Mouse (Mus musculus) erythroblast, adult 5-6 weeks (primary cell): ENCODE data around the gene Mpc1. TPM values are rescaled to one million over a fixed set of nuclear protein-coding genes. Genes with fewer than 3 reads are reported as not detected.
"Not testable (repeated sequence)": the region's sequence is repeated elsewhere in the genome, so short reads cannot be mapped to it uniquely, and the experiment has no call there.

Experiments
- ATAC-seq: replicated peaks from 2 replicates; pipeline ENCODE4 v1.8.0; 2016; ENCODE audit warnings: moderate number of reproducible peaks, mild to moderate bottlenecking, moderate TSS enrichment, inconsistent platforms; ENCODE audit not compliant: poor library complexity, low FRiP score, severe bottlenecking
- total RNA-seq, 2 experiments: library from RNA; stranded (forward) in 1 of 2; stranded (reverse) in 1 of 2; fragments of 150-400 nt in 1 of 2; fragments of 200-764, 138-1000 nt in 1 of 2; gene quantifications; 2 replicates each; pipeline versions ENCODE4 v1.2.3 to v1.2.4; 2015 to 2017; ENCODE audit warnings: low replicate concordance in 2 of 2

Gene Mpc1
- 46.5 and 65.0 TPM in 2 replicates for total RNA-seq (2015; ENCODE audit: low replicate concordance)
- total RNA-seq (2017; ENCODE audit: low replicate concordance), result 21.7 and 52.1 TPM in 2 replicates

DNA sequence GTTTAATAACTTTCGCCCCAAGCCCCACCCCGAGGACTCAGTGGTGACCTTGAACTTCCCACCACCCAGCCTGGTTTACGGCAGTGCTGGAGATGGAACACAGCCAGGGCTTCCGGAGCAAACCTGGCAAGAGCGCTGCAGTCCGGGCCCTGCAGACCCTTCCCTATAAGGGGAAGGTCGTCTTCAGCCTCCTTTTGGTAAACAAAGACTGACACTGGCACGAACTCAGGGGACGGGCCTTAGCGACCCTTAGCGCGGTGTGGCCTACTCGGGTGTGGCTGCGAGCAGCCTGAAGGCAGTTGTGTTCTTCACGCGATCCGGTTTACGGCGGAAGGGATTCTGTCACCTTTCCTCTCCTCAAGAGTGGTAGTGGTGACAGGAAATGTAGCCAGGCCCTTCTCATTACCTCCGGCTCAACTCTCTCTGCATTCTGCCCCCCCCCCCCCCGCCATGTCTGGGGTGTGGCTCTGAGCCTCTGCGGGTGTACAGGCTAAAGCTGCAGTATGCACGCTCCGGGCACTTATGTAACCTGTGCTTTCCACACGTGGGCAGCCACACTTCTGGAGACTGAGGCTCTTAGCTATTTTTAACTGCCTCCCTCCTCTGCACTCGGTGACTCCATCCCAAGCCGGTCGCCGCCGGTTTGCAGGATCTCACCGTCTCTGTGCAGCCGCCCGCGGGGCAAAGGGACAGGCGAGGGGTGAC is at the start of gene Mpc1:
TSS of gene Mpc1 (plus strand) at position 84 of the 705 bp plus-strand sequence.
- peak; percentile 42 for ATAC-seq

DNA sequence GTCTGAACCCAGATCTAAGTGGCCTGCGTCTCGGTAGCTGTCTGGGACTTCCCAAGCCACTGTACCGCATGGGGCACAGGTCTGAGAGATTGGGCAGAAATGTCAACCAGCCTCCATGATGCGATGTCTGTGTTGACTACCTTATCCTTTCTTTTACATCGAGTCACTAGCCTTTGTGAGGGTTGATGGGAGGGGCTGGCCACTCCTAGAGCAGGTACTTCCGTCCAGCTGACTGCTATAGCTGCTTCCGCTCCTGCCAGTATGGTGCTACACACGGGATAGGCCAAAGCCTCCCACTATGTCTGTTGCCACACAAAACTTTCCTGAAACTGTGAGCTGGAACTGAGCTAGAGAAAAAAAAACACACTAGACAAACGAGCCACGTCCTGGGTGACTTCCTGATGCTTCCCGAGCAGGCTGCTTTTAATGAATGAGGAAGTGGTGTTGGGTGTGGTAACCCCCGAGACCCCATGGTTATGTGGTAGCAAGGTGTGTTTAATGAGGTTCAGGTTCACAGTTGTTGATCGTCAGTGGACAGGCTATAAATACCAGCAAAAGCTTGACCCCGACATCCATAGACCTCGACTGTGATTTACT is 49.0 kb upstream of the Mpc1 start:
- ATAC-seq, result no peak

DNA sequence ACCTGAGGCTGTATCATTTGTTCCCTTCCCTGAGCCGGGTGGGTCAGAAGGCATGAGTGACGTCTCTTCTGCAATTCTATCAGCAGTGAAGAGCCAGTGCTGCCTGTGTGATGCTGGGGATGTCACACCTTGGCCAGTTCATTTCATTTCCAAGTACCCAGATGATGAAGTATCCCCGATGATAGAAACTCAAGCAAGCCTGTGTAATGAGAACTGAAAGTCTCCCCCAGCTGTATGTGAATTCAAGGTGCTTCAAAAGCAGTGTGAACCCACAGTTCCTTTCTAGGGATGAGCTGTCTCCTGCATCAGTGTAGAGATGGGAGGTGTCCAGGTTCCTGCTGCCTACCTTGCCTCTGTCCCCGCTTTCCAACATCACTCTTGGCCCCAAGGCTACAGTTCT is 48.2 kb upstream of the Mpc1 start:
- no peak for ATAC-seq

DNA sequence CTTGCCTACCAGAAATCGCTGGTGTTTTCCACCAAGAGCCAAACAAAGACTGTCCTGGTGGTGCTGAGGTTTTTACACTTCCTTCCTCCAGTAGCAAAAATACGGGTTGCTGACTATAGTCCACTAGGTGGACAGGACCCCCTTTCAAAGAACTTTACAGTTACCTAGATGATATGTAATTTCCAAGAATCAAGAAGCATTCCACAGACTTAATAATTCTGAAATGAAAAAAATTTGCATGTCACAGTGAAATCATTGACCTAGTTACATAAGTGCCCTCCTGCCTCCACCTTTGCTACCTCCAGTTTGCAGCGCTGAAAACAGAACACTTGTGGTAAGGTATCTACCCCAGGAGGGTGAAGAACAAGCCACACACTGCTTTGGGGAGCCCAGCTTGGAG is 47.0 kb upstream of the Mpc1 start, which contains the start of gene Ccr6:
TSS of gene Ccr6 (plus strand) at position 301 of the 400 bp plus-strand sequence.
- no peak for ATAC-seq

DNA sequence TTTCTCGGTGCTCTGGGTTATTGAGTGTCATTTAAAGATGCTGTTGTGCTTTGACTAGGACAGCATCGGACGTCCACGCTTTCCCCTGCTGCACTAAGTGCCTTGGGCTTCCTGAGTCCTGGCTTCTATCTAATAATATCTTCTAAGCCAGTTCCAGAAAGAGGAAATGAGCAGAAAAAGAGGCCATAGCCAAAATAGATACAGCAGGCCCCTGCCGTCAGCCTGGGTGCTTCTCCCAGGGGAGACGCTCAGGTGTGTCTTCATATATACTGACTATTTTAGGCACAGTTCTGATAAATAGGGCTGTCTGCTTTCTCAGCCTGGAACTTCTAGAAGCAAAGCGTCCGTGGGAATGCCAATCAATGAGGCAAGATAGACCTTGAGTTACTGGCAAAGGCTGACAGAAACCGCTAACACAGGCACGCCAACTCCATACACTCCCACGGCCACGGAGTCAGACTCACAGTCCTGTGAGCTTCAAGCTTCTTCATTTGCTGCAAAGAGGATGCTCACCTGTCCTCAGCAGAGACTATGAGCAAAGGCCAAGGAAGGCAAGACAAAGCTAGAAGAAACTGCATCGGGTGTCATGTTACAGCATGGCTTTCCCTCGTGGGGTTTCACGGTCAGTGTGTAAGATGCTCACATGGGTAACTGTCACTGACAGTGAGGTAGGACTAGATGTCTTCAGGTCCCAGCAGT is 44.5 kb upstream of the Mpc1 start:
- no peak for ATAC-seq

DNA sequence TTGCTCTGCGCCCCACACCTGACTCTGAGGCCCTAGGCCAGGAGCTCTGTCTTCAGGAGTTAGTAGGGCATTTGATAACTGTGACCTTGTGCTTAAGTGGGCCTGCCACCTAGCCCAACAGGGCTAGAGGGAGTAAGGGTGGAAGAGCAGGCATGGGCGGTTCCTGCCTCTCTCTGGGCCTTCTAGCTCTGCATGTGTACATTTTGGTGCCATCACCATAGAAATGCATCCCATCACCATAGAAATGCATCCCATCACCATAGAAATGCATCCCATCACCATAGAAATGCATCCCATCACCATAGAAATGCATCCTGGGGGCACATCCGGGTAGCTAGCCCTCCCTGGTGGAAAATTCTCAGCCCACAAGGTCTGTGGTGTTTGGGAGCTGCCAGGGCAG is 43.1 kb upstream of the Mpc1 start:
- no peak for ATAC-seq

DNA sequence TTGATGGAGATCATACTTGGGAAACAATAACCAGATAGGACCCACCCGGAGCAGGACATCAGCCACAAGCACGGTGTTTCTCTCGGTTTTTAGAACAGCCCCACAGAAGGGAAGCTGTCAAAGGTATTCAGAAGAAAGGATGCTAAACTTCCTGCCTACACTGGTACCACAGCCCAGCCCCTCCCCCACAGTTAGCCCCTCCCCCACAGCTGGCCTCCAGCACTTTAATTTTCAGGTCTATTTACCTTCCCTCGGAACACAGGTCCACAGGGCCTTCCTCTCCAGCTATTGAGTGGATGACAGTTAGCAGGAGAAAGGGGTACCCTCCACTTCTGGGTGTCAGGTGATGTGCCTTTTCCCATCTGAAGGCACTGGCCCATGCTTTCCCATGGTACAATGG is 42.2 kb upstream of the Mpc1 start:
- no peak for ATAC-seq

DNA sequence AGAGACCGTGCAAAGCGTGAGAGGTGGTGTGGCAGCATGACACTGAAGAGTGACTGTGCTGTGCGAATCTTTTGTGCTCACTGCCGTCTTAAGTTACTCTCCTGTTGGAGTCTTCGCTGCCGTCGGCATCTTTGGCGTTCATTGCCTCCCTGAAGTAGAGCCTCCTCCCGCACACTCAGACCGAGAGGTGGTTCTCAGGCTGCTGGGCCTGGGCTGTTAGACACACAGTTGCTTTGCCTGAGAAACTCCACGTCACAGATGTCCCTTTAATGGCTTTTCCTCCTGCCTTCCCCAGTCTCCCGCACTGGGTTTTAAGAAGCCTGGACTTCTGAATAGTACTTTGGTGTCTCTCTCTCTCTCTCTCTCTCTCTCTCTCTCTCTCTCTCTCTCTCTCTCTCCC is 41.1 kb upstream of the Mpc1 start:
- no peak for ATAC-seq

DNA sequence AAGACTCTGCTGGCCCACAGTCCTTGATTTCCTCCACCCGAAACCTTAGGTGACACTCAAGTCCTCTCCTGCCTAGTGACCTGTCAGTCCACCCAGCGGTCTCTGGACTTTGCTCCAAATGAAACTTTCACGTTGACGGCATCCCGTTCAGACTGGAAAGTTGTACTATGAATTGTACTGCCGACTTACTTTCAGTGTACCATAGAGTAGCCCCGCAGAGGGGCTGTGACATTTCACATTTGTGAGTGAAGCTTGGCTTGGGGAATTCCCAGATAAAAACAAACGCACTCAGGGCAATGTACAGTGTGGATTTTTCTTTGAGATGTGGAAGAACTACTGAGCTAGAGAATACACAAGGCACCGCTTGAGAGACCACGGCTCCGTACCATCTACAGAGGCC is 40.5 kb upstream of the Mpc1 start:
- ATAC-seq, result no peak

DNA sequence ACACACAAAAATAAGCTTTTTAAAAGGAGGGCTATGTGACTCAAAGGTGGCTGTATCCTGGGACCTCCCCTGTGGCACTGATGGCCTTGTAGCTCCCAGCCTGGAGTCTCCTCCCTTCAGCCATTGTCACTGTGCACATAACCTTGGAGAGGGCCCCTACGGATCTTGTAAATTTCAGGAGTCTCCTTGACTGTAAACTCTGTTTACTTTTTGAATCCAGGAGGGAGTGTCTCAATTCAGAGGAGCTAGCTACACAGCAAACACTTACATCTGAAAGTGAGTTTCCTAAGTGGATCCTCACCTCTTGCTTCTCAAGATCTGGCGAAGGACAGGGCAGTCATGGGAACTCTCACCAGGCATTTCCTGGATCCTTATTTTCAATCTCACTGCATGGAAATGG is 38.6 kb upstream of the Mpc1 start:
- no peak for ATAC-seq

DNA sequence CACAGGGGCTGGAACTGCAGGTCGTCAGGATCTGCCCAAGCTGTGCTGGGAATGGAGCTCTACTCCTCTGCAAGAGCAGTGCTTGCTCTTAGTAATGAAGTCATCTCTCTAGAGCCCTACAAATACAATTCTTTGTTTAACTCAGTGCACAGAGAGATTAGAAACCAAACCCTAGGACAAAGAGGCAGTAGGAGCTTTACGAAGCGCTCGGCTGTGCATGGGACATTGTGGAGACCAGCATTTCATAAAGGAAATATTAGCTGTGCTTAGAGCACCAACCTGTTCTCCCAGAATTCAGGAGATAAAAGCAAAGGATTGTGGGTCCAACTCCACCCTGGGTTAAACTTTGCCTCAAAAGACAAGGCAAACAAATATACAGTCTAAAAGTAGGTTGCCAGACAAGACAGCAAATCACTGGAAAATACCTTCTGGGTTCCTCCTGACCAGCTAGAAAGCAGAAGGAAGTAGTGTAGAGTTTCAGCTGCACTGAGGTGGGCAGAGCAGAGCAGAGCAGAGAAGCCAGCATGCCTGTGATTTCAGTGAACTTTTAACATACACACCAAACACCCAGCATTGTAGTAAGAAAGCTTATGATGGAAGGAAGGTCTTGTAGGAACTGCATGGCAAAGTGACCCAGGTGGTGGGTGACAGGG is 36.5 kb upstream of the Mpc1 start:
- ATAC-seq, result no peak

DNA sequence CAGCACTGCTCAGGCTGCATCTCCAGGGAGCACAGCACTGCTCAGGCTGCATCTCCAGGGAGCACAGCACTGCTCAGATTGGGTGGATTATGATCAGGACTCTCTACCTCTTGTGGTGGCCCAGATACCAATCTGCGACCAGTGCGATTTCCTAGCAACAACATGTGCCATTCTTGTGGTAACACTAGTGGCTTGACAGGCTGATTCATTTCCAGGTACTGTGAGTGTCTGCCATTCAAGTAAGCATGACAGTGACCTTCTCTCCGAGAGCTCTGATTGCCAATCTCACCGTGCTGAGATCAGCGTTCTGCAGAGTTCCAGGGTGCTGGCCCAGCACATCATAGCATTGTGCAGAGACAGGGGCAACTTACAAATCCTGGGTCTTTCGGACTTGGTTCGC is 31.0 kb upstream of the Mpc1 start:
- ATAC-seq, result no peak

DNA sequence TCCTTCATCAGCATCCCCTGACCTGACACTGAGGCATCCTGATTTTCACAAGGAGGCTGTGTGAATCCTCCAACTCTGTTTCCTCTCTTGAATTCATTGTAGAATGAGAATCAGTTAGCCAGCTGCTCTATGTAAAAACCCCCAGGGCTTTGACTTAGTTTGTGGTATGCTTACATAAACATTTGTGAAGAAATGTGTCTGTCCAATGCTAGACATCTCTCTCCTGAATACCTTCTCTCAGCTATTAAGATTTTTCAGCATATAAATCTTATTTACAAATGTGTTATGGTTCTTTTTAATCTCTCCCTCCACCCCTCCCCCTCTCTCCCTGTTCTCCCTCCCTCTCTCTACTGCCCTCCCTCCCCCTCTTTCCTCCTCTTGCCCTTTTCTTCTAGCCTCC is 28.4 kb upstream of the Mpc1 start:
- no peak for ATAC-seq

DNA sequence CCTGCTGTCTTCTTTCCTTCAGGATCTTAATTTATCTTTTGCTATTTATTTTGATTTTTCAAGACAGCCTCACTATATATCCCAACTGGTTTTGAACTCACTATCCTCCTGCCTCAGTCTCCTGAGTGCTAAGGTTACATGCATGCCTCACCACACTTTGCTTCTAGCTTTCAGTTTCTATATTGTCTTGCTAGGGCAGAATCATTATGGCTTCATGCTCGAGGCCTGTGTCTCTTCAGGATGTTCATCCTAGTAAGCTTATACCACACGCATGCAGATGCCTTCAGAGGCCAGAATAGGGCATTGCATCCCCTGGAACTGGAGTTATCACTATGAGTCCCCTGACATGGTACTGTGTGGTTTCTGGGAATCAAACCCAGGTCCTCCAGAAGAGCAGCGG is 27.8 kb upstream of the Mpc1 start:
- no peak for ATAC-seq

DNA sequence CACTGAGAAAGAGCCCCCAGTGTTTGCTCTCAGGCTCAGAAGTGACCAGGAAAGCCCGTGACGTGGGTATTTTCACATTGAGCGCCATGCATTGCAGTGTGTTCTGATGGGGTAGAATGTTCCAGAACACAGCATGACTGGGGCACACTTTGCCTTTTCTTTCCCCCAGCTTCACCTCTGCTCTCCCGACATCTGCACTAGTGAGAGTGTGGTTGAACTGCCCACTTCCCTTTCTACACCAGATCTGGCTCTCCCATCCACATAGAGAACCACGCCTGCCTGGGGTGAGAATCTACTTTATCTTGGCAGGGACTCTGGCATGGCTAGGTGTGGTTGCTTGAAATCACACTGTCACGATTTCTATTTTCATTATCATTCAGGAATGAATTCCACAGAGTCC is 27.1 kb upstream of the Mpc1 start:
- ATAC-seq, result no peak

DNA sequence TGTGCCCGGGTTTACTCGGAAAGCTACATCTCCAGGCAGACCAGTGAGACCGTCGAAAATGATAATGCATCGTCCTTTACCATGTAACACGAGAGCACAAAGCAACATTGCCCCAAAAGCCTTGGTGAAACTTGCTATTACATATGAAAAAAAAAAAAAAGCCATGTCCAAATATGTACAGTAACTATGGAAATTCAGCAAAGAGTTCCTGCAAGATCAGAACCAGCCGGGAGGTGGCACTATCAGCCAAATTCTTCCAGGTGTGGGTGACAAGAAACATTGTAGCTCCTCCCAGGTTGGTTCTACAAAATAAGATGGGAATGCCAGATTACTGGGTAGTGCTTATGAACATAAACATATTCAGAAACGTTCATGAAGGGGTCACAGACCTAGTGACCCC is 25.7 kb upstream of the Mpc1 start:
- no peak for ATAC-seq

DNA sequence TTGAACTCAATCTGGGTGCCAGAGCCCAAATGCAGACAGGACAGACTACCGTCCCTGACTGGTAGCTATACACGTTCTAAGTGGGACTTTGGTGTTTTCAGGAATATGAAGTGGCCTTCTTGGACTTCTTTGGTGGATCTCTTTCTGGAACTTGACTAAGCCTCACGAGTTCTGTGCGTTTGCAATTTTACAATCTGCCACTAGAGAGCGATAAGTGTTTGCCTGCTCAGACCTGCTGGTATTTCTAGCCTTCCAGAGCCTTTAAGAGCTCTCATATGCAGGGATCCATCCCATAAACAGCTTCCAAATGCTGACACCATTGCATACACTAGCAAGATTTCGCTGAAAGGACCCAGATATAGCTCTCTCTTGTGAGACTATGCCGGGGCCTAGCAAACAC is 18.1 kb upstream of the Mpc1 start:
- not testable (repeated sequence) for ATAC-seq

DNA sequence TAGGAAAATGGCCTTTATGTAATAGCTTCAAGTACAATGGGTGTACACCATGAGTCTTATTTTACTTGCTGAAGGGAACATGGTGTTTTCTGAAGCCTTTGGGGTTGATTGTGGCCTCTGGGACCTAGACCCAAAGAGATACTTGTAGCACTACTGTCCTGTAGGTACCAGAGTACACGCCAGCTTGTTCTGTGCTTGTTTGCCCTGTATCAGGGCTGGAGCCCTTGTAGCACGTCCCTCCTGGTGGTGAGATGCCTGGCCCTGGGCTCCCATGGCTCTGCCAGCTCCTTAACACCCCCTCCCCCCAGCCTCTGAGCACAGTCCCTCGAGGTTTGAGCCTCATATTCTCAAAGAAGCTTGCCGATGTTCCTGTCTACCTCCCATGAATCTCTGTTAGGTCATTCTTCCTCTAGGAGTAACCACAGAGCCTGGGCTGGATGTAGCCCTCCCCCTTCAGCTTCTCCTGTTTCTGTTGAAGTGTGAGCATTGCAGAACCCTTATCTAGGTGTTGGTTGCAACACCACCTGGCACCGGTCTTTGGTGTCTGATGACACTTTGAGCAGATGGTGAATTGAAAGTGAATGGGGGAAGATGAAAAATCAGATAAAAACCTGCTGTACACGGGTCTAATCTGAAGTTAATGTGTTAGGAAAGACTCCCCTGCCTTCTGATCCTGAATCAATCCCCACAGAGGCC is 10.5 kb upstream of the Mpc1 start:
- no peak for ATAC-seq

DNA sequence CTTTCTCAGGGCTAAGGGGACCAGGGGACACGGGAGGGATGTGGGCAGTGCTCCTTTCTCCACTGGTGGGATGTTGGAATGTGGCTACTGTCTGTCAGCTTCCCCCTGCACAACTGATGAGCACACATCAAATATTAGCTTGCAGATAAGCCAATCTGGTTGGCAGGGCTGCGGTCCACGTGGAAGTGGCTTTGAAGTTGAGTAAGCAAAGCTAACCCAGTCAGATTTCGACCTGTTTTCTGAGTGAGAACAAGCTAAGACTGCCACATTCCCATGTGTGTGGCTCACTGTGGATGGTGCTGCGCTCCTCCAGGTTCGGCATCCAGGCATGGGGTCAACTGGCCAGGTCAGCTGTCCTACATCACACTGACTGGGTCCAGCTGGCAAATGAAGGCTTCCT is 9.8 kb upstream of the Mpc1 start:
- ATAC-seq, result no peak

DNA sequence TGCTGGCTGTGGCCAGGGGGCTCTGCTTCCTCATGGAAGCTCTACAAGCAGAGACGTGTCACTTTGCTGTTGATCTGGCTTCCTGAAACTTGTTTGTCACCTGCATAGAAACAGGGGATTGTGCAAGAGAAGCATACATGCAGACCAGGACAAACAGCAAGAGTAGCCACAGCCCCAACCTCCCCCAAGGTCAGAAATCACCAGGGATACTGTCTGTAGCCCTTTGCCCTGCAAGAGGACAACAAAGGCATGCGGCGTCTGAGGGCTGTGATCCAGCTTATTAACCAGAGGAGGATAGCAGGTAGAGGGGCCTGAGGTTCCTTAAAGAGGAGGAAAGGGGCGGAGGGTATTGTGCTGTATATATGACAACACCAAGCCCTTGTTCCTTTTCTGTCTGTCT is 6.6 kb upstream of the Mpc1 start:
- ATAC-seq, result no peak
